Mouse (Mus musculus): ENCODE measurements around the gene Cadps2.

Cadps2 gene

DNA sequence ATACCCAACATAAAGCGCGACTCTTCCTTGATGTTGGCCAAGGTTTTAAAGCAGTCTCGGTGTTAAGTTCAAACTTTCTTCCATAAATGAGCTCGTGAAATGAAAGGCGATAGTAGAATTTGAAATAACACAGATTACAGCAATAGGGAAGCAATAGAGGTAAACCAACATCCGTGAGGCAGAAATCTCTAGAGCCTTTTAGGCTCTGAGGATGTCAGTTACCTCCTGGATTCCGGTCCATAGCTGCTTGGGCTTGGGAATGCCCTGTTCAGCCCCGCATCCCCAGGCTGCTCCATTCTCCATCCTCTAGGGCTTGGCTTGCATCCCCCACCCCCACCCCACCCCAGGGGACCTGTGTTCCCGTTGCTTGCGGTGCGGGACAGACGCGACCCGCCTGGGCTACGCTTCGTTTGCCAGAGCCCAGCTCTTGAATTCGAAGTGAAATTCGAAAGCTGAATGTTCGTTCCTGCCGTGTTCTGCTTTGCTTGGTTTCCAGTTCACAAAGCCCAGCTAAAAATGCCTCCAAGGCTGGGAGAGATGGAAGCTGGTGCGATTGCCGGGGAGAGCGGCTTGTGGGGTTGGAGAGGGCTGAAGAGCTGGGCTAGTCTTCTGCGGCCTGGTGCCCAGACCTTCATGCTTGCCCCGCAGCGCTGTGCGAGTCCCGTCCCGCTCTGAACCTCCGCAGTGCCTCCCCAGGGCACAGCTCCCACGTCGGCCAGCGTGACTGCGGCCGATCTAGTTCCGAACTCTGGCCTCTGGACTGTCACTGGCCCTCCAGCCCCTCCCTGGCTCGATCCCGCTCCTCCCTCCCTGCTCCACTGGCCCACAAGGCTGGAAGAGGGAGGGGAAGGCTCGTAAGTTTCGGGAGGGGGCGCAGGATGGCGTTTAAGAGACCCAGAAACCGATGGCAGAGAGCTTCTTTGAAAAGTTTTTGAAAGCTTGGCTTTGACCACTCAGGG lies 585.6 kb downstream of the Cadps2 start:
- DNase-seq (ENCODE audit: low spot score in 2 of 2) = no peak

DNA sequence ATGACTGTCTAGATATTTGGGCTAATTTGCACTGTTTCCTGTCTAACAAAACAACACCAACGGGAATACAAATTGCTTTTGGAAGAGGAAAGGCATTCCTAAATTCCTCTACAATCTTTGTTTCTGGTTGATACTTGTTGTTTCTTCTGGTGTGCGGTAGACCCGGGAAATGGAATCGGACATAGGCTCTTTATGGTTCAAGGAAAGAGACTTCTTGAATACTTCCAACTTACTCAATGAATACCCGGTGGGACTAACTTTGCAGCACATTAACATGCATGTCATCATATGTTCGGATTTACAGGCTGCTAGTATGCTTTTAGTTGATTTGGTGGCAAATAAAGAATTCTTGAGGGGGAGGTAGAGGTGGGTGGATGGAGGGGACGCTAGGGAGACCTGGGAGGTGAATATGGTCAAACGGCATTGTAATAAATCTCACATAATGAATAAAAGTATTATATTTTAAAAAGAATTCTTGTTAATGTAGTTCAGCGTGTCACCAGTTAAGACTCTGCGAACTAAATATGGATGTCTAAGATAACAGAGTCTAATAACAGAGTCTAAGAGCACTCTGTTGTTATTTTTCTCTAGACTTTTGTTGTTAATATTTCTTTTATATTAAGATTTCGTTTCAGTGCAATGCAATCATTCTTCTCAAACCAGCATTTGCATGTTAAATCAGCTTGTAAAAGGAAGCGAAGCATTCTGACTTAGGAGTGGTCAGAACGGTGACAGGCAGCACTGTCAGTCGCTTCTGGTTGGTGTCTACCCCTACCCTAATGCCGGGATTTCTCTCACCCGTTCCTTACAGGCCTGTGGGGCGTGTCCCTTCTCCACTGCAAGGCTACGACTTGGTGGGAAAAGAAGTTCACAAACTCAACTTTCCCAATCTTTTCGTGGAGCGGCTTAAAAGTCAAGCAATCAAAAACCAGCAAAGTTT lies 586.8 kb downstream of the Cadps2 start:
- no peak for DNase-seq (ENCODE audit: low spot score in 2 of 2)

DNA sequence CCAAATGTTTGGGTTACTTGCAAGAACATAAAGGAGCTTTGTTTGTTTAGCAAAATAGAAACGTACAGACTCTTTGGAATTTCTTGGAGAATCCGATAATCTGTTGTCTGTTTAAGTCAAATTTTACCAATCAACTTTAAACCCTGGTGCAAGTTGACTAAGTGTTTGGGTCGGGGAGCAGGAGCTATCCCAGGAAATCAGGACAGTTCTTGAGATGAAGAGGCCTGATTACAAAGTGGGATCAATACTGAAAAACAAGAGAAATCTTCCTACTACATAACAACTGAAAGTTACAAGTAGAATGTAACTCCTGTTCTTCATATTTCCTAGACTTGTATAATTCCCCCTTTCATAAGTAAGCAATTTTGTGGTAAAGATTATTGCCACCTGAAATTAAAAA lies 587.8 kb downstream of the Cadps2 start:
- DNase-seq (ENCODE audit: low spot score in 2 of 2) = no peak

DNA sequence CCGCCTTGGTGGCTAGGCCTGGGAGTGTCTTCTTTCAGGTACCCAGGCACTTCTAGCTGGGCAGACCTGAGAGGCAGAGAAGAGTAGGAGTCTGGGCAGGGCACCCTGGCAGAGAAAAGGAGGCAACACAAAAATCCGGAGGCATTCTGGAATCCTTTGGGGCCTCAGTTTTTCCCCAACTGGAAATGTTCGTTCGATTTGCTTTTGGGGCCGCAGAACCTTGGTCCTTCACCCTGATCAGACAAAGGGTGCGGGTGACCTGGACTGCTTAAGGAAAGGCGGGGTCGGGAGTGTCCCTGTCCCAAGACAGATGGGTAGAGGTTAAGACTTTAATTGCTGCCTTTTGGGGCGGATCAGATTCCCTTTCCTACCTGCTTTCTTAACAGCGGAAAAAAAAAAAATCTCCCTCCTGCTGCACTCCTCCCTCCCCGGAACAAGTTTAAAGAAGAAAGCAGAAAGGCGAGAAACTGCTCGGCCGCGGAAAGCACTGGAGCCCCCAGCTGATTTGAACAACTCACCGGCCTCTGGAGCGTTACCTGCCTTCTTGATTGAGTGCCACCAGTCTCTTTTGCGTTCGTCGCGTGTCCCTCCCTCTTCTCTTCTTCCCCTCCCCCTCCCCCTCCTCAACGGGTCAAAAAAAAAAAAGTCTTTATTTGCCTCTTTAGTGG lies 588.8 kb downstream of the Cadps2 start:
- DNase-seq (ENCODE audit: low spot score in 2 of 2) = no peak

DNA sequence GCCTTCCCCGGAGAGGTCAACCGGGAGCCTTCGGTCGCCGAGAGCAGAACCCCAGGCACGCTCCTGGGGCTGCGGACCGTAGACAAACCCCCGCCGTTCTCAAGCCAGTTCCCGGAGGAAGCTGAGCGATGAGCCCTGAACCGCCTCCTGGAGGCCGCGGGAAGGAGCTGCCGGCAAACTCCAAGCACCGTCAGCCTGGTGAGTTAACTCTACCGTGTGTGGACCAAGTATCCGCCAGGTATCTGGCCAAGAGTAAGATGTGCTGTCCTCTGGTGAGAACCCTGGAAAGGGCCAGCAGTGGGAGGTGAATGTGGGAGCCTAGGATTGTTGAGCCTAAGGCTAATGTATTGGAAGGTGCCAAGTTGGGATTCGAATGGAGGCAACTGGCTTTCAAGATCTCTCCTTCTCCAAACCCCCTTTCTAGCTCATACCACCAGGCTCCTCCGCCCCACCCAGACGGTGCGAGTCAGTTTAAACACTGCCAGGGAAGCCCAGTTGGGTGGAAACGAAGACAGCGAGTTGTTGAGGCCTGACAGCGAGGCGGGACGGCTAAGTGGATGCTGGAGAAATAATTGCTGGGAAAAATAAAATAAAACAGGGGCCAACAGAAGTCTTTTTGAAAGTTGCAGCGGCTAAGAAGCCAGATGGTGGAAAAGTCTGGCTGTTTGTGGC lies 589.5 kb downstream of the Cadps2 start:
- no peak for DNase-seq (ENCODE audit: low spot score in 2 of 2)

DNA sequence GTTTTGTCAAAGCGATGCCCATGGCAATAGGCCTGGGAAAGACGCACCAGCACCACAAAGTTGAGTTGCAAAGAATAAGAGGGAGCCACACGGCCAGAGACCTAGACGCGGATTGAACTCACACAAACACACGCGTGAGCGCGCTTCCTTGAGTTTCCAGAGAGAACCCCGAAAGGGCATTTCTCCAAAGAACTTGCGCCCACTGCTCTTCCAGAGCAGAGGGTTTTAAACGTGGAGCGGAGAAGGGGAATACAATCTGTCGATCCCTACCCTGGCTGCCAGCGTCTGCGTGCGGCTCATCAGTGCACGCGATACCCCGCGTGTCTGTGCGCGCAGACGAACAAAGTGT lies 590.2 kb downstream of the Cadps2 start:
- no peak for DNase-seq (ENCODE audit: low spot score in 2 of 2)

DNA sequence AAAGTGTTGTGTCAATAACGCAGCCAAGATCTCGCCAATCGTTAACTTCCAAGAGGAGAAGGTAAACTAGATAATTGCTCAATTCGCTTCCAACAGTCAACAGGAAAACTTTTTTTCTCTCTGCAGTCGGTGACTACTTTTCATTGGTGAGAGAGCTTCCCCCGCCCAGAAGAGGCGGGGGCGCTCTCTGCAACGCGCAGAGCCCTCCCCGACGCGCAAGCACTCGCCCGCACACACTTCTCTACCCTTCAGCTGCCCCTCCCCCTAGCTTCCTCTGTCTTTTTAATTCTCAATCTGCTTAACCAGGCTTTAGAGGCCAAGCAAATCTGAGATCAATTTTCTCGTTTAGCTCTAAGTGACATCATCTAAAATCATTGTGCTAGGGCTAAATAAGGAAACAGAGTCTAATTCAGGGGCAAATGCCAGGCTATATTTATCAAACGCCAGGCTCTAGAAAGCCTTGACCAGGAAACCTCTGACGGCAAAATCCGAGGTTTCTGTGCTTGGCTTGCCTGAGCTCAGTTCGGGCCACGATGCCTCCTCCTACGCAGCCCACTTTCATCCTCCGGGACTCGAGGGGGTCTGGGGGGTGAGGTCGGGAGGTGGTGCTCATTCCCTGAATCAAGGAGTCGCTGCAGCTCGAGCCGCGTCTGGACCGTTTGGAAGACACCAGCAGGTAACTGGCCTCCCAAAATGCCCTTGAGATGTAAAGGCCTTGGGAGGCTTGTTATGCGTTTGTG lies 590.7 kb downstream of the Cadps2 start, which contains the start of gene Fezf1:
Gene Fezf1 (minus strand): TSS at position 50 of the 740 bp plus-strand sequence.
- DNase-seq (ENCODE audit: low spot score in 2 of 2) = no peak

DNA sequence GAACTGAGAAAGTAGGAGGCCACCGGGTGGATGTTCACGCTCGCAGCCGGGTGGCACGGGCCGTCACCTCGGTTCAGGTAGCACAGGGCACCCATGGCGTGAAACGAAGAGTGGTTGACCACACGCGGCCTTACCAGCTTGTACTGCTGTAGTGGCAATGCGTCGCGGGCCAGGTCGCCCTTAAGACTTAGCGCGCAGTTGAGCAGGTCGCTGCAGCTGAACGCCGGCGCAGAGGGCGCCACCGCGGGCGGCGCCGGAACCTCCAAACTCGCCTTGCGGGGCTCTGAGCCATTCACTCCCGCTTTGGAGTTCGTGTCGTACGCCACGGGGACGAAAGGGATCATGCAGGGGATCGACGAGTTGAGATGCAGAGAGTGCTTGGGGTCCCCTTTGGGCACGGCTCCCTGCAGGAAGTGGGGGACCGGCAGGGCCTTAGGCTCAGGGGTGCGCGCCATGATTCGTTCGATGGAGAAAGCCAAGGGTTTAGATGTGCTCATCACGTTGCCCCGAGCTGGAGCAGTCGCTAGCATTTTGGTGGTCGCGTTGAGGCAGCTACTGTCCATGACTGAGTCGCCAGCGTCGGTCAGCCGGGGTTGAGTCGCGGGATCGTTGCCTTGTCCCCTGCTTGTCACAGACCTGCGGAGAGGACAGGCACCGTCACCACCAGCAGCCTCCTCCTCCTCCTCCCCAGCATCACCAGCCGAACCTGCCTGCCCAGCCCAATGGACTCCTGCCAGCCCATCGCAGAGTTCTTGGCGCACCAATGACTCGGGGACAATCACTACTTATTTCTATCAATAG lies 591.5 kb downstream of the Cadps2 start:
- DNase-seq (ENCODE audit: low spot score in 2 of 2) = no peak

DNA sequence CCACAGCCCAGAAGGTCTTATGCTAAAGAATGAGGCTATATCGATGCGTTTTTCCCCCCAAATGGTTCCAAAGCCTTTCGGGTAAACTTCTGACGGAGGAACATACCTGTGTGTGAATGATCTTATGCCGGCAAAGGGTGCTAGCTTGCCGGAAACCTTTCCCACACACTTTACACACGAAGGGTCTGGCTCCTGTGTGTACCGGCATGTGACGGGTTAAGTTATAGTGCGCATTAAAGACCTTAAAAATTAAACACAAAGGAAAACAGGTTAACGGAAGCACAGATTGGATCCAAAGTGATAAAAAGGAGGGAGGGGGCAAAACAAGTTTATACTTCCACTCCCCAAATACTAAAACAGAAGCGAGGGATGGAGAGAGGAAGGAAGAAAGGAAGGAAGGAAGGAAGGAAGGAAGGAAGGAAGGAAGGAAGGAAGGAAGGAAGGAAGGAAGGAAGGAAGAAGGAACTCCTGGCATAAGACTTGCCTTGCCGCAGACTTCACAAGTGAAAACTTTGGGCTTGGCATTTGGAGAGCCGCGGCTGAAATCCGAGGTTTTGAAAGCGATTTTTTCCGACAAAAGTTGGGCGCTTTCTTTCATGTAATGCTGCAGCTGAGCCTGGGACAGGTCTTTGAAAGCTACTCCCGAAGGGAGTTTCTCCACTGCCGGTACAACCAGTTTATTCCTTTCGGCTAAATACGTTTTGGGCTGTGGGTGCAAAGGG lies 592.3 kb downstream of the Cadps2 start:
- DNase-seq (ENCODE audit: low spot score in 2 of 2) = no peak

DNA sequence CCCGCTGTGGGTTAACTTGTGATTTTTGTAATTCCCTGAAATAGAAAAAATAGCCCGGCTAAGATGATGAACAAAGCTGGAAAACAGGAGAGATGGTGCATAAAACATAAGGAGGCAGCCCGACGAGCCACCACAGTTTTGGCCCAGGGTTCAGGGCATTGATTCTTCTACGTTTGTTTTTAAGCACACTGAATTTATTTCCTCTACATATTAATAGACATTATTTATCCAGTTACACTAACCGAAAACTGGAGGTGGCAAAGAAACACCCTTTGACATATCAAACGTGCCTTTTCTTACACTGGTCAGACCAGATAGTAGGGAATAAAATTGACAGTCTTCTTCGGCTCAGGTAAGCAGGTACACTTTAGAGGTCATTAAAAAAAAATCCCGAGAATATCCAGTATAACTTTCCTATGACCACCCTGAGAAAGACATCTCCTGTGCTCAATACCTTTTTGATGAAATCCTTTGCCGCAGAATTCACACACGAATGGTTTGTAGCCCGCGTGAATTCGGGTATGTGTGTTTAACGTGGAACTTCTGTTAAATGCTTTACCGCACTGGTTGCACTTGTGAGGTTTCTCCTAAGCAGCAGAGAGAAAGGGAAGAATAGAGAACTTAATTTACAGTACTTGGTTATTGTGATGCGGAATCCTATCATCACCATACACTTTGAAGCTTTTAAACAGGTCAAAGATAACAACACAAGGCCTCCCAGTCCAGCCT lies 593.0 kb downstream of the Cadps2 start:
- no peak for DNase-seq (ENCODE audit: low spot score in 2 of 2)

DNA sequence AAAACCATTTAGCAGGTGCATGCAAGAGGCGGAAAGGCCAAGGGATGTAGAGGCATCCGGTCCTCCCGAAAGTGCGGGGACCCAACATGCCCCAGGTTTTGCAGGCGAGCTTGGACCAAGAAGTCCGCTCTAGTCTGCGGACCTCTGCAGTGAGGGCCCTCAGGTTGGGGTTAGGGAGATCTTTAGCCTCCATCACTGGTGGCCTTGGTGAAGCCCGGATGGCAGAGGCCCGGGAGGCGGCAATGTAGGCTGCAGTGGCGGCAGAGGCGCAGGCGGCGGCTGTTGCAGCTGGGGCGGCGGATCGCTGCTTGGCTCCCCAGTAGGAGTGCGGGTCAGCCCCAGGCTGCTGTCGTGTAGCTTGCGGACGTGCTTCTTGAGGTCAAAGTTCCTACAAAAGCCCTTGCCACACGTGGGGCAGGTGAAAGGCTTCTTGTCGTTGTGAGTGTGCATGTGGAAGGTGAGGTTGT lies 593.6 kb downstream of the Cadps2 start:
- DNase-seq (ENCODE audit: low spot score in 2 of 2) = no peak

DNA sequence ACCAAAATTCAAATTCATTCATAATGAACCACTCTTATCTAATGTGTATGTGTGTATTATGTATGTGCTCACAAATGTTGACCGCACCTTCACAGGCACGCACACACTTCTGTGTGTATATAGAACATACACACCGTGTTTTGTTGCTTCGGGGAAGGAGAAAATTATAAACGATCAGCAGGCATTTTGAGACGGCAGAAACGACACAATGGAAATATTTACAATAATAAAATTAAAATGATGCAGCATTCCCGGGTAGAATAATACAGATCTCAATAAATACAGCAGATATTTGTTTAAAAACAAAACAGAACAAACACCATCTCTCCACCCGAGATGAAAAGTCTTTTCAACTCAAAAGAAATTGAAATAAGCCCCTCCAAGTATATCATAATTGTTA lies 594.1 kb downstream of the Cadps2 start:
- DNase-seq (ENCODE audit: low spot score in 2 of 2) = no peak

DNA sequence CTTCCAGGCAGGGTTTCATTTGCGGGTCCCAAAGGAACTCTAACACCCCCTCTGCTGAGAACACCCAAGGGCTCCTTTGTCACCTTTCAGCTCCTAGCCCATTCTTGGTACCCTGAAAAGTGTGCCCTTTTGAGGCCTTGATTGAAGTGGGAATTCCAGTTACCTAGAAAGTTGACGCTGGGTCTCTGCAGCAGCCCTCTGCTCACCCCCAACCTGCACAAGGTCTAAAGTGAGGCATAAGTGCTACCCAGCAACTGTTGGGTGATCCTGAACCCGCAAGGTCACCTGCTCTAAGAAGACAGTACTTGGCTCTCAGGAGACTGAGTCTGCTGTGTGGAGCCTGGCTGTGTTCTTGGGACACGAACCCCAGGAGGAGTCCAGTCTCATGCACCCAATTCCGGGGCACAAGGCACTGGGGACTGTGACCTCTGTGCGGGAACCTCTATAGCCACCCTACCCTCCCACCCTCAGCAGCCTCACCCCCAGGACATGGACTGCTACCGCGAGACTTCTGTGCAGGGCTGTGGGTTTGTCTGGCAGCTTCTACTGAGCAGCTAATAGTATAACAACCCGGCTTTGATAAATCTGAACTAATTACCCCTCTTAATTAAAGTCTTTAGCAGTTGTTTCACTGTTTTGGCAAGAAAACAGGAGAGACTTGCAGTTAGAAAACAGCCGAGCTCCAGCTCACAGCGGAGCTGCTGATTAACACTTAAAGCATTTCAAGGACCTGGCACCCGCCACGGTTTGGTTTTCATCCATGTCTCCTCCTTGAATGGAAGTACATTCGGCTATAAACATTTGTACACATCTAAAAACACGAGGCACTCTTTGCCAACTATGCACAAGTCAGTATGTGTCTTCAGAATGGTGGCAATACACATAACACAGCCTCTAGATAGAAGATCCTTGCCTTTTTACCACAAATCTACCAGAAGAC lies 595.1 kb downstream of the Cadps2 start:
- DNase-seq (ENCODE audit: low spot score in 2 of 2) = no peak

Measured in urinary bladder, postnatal 36 days (tissue).